Mouse (Mus musculus) testis, adult 2 months (tissue): Measurements from ENCODE around the gene Tdp2. TPM values are rescaled to one million over a fixed set of nuclear protein-coding genes. Genes with fewer than 3 reads are reported as not detected.

ENCODE experiments used
- H3K27ac ChIP-seq: fragments of 200-500 bp; 2 replicates; pipeline ENCODE4 v1.5.1; 2012; ENCODE audit warnings: low read depth, low read length; ENCODE audit not compliant: control insufficient read depth, insufficient read depth
- H3K27me3 ChIP-seq: fragments of 200-500 bp; 2 replicates; pipeline ENCODE4 v1.6.1; 2012; ENCODE audit warnings: mild to moderate bottlenecking, low read length, moderate library complexity; ENCODE audit not compliant: control insufficient read depth, insufficient read depth
- H3K36me3 ChIP-seq: fragments of 200-500 bp; 2 replicates; pipeline ENCODE4 v1.6.1; 2012; ENCODE audit warnings: mild to moderate bottlenecking, low read length; ENCODE audit not compliant: control insufficient read depth, insufficient read depth
- H3K4me1 ChIP-seq: fragments of 200-500 bp; 2 replicates; pipeline ENCODE4 v1.6.1; 2012; ENCODE audit warnings: low read length; ENCODE audit not compliant: control insufficient read depth, insufficient read depth
- H3K4me3 ChIP-seq: fragments of 200-500 bp; 2 replicates; pipeline ENCODE4 v1.5.1; 2012; ENCODE audit warnings: low read depth, mild to moderate bottlenecking, low read length, moderate library complexity, mixed read lengths; ENCODE audit not compliant: control insufficient read depth
- CTCF ChIP-seq: fragments of 200-500 bp; IDR thresholded peaks from 2 replicates; pipeline ENCODE4 v1.5.1; 2012; ENCODE audit warnings: low read depth, mild to moderate bottlenecking, inconsistent platforms, low read length, moderate library complexity; ENCODE audit not compliant: control insufficient read depth, insufficient read depth, insufficient replicate concordance
- POLR2A ChIP-seq: fragments of 200-500 bp; IDR thresholded peaks from 2 replicates; pipeline ENCODE4 v1.6.1; 2012; ENCODE audit warnings: low read depth, mild to moderate bottlenecking, inconsistent platforms, low read length, moderate library complexity; ENCODE audit not compliant: control insufficient read depth
- polyA plus RNA-seq: library from polyadenylated mRNA; depleted of rRNA; stranded (reverse); fragments of >200 nt; gene quantifications from 2 replicates; pipeline ENCODE4 v1.2.3, GENCODE M21; 2012

Gene Tdp2
- polyA plus RNA-seq, 1 experiment = 21.0 TPM

GRCm38 (mm10) chr13:24799378-24799777, 32.1 kb upstream of the Tdp2 start:
- no peaks in the 10 kb centered on the region for H3K36me3 ChIP-seq
- peak overlapping the region; percentile 77 for H3K27ac ChIP-seq
- H3K4me3 ChIP-seq = peak overlapping the region; percentile 98
- TF ChIP-seq POLR2A (no peak), CTCF (no peak)
- peaks cover 5% of the 10 kb centered on the region for H3K4me1 ChIP-seq
- no peaks in the 10 kb centered on the region for H3K27me3 ChIP-seq

- Histone ChIP-seq H3K27me3 (no peaks in the 10 kb centered on the region), H3K27ac (peak overlapping the region; percentile 92), H3K36me3 (no peaks in the 10 kb centered on the region), H3K4me3 (peak overlapping the region; percentile 98), H3K4me1 (peaks cover 5% of the 10 kb centered on the region)
- TF ChIP-seq POLR2A = peak; percentile 75; the same call in 1 of the 2 replicates
- peak; percentile 8; the same call in 1 of the 2 replicates for TF ChIP-seq CTCF
Observed at GRCm38 (mm10) chr13:24799925-24800673, 31.4 kb upstream of the Tdp2 start.

DNA sequence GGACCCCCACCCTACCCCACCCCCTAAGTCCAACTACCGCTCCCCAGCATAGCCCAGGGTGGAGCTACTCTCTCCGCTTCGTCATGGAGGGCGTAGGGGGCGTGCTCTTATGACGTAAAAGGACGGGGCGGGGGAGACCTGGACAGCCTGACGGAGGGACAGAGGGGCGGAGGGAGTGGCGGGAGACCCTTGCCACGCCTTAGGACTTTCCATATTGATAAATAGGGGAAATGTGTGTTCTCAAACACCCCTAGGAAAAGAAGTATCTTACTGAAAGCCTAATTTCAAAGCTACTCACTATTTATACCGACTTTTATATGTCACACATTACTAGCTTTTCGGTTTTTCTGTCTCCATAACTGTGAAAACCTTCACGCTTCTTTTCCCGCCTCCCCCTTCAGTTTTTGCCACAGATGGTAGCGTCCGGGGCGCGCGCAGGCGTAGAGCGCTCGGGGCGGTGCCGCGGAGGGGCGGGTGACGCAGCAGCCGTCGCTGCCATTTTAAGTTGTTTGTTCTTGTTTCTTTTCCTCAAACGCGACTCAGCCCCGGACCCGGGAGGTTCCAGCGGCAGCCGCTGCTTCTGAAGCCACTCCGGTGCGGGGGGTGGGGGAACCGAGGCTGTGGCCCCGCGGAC, 30.7 kb upstream of the Tdp2 start:
- Histone ChIP-seq H3K27ac (peak overlapping the region; percentile 99), H3K27me3 (no peaks in the 10 kb centered on the region), H3K4me1 (peaks cover 5% of the 10 kb centered on the region), H3K36me3 (no peaks in the 10 kb centered on the region), H3K4me3 (peak overlapping the region; percentile 98)
- no peak for TF ChIP-seq CTCF
- peak; percentile 89 for TF ChIP-seq POLR2A

- H3K27ac ChIP-seq = peak within 1 kb of the TSS; percentile 99
- H3K36me3 ChIP-seq = no peaks in the 10 kb centered on the region
- peak within 1 kb of the TSS; percentile 98 for H3K4me3 ChIP-seq
- no peaks in the 10 kb centered on the region for H3K27me3 ChIP-seq
- TF ChIP-seq POLR2A (no peak; the same call in 1 of the 2 replicates), CTCF (no peak)
- peaks cover 5% of the 10 kb centered on the region for H3K4me1 ChIP-seq
Observed at GRCm38 (mm10) chr13:24801308-24801921, 30.1 kb upstream of the Tdp2 start, which contains the start of gene BC005537. TSS of gene BC005537 (plus strand) at chr13:24801657.

- Histone ChIP-seq H3K36me3 (no peaks in the 10 kb centered on the region), H3K4me1 (peaks cover 5% of the 10 kb centered on the region), H3K27ac (peak overlapping the region; percentile 12), H3K27me3 (no peaks in the 10 kb centered on the region), H3K4me3 (peak overlapping the region; percentile 98)
- TF ChIP-seq POLR2A (no peak), CTCF (no peak)
Observed at GRCm38 (mm10) chr13:24802131-24802691, 29.3 kb upstream of the Tdp2 start.

DNA sequence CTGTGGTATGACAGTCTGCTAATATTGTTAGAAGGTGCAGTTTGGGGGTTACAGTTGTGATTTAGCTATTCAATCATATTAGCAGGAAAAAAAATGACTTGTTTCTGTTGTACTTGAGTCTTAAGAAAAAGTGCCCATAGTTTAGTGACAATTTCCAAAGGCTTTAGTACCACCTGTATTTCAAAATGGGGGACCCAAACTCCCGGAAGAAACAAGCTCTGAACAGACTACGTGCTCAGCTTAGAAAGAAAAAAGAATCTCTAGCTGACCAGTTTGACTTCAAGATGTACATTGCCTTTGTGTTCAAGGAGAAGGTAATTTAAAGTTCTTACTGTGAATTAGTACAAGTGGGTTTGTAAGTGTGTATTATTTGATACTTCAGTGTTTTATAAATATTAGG, 28.3 kb upstream of the Tdp2 start:
- TF ChIP-seq POLR2A = no peak
- no peak overlapping the region for H3K27ac ChIP-seq
- H3K27me3 ChIP-seq = no peaks in the 10 kb centered on the region
- H3K36me3 ChIP-seq = no peaks in the 10 kb centered on the region
- H3K4me3 ChIP-seq = peak overlapping the region; percentile 98; the same call in 1 of the 2 replicates
- peaks cover 5% of the 10 kb centered on the region for H3K4me1 ChIP-seq

GRCm38 (mm10) chr13:24806079-24806478, 25.4 kb upstream of the Tdp2 start:
- H3K36me3 ChIP-seq = no peaks in the 10 kb centered on the region; the same call in 1 of the 2 replicates

More at GRCm38 (mm10) chr13:24806079-24806478, 25.4 kb upstream of the Tdp2 start:
- H3K27ac ChIP-seq = no peak overlapping the region
- H3K4me1 ChIP-seq = peaks cover 3% of the 10 kb centered on the region; the same call in 1 of the 2 replicates
- H3K27me3 ChIP-seq = no peaks in the 10 kb centered on the region
- TF ChIP-seq POLR2A (no peak), CTCF (no peak)
- H3K4me3 ChIP-seq = no peak overlapping the region
